Mouse (Mus musculus) c-Kit-positive CD71-positive TER-119-positive erythroid progenitor cells, embryonic 14.5 days (primary cell): Measurements from ENCODE around the gene Ciao2a.
A peak's percentile ranks its signal among the peaks of the same experiment; 100 is the strongest.

Experiments used
- DNase-seq: peaks from one replicate; pipeline ENCODE4 v3.0.0-alpha.2; 2013; ENCODE audit warnings: low spot score

Ciao2a gene

GRCm38 (mm10) chr9:66126456-66127192 lies at the start of gene Ciao2a, which contains the start of gene Snx1:
Gene Ciao2a, plus strand, starts transcription at chr9:66126611.
Gene Snx1, minus strand, starts transcription at chr9:66126587.
- DNase-seq = peak; percentile 98

GRCm38 (mm10) chr9:66078072-66078471 lies 48.3 kb upstream of the Ciao2a start:
- DNase-seq = no peak

GRCm38 (mm10) chr9:66078493-66078892 lies 47.9 kb upstream of the Ciao2a start:
- DNase-seq = no peak

GRCm38 (mm10) chr9:66080804-66081459 lies 45.5 kb upstream of the Ciao2a start:
- no peak for DNase-seq

GRCm38 (mm10) chr9:66081999-66082398 lies 44.4 kb upstream of the Ciao2a start:
- no peak for DNase-seq

DNA sequence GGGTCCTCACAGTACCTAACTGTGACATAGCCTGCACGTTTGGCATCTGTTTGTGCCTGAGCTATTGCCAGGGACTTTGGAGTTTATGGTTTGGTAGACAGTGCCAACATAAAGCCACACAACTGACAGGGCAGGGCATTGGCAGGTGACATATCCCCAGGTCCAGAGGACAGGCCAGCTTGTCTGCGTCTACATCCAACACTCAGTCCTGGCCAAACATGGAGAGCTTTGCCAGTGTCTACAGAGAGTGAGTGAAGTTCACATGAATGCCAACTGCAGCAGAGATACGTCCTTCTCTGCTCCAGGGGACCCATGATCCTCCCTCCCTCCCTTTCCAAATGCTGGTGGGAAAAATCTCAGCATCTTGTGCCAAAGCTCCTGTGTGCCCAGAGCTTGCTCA lies 42.2 kb upstream of the Ciao2a start:
- no peak for DNase-seq

DNA sequence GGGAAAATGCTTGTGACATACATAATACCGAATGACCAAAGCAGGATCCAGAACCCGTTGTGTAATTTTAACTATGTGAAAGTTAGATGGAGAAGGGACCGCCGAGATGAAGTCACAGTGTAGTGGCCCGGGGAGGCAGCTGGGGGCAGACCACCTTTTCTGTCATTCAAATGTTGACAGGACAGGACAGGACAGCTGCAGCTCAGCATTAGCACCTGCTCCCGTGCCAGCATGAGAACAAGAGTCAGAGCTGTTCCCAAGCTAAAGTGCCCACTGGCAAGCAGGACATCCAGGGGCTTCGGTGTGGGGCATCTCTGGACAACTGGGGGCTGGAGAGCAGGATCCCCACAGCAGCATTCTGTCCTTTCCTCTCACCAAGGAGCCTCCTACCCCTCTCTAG lies 39.3 kb upstream of the Ciao2a start:
- DNase-seq = no peak

DNA sequence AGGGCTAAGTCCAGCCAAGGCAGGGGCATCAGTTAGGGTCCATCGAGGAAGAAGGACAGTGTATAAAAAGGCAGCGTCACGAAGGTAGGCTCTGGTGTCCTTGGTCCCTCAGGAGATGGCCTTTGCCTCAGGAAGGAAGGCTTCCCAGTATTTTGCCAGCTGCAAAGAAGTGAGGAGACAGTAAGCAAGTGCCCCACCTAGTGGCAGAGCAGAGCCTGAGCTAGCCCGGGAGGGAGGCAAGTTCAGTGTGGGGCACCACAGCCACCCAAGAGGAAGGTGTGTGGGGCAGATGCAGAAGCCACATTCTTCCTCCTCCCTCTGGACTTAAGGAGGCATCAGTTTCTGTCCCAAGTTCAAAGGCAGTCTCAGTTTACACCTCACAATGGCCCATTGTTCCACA lies 38.0 kb upstream of the Ciao2a start:
- peak; percentile 49 for DNase-seq

GRCm38 (mm10) chr9:66090593-66091244 lies 35.7 kb upstream of the Ciao2a start:
- no peak for DNase-seq

- no peak for DNase-seq
Observed at GRCm38 (mm10) chr9:66091327-66092231, 34.8 kb upstream of the Ciao2a start.

DNA sequence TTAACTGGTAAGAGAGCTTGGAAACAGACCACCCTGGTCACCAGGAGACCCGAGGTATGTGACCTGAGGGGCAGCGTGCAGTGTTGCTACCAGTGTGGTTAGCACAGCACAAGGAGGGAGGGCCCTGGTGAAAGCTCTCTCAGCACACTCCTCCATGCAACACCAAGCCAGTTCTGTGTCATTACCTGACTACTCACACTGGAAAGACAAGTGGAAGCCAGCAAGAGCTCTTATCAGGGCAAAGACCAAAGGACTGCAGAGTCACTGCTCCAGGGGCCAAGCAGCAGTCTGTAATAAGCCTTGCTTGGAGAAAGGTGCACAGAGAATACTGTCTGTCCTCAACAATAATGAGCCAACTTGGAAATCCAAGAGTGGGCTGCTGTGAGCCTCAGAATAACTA lies 33.7 kb upstream of the Ciao2a start:
- no peak for DNase-seq

- DNase-seq = no peak
Observed at GRCm38 (mm10) chr9:66101577-66101976, 24.8 kb upstream of the Ciao2a start.

DNA sequence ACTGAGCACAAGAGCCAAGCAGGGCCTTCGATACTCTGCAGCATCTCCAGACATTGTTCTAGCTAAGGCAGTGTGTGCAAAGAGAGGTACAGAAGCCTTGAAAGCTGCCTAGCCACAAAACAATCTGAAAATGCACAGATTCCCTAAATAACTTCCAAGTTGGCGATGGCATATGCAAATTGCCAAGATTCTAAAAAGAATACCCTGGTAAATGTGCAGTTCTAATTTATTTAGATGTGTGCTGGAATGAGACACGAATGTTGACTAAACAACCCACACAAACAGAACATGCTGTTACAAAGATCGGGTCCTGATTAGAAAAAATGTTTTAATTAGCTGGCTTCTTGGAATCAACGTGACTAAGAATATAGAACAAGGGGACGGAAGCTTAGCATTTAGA lies 23.7 kb upstream of the Ciao2a start:
- no peak for DNase-seq

GRCm38 (mm10) chr9:66104601-66105000 lies 21.8 kb upstream of the Ciao2a start:
- no peak for DNase-seq

DNA sequence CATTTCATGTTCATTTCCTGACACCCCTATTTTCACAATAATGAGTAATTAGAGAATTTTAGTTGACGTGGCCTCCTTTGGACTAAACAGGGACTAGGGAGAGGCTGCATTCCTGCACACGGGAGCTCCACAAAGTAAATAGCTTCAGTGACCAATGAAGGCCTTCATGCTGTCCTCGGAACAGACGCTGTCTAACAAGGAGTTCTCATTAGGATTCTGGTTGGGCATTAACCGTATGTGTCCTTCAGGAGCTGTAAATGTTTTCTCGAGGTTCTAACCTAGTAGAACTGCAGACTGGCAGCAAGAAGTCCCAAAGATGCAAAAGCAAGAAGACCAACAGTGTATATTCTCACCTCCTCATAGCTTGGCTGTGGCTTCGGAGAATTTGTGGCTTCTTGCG lies 21.2 kb upstream of the Ciao2a start:
- no peak for DNase-seq

DNA sequence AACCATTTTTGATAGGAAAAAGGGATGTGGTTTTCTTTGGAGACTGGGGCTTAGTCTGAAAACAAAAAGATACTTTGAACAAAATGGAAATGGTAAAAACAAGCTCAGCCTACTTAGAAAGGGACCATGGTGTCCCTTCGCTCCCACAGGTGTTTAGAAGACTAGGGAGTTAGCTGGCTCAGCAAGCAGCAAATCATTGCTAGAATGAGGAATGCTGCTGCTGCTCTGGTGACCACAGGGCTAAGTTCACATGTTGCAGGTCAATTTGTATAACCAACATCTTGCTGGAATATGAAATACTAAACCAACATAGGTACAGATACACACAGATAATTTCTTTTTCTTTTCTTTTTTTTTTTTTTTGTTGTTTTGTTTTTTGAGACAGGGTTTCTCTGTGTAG lies 16.8 kb upstream of the Ciao2a start:
- no peak for DNase-seq

- DNase-seq = no peak
Observed at GRCm38 (mm10) chr9:66110126-66110525, 16.3 kb upstream of the Ciao2a start.

- no peak for DNase-seq
Observed at GRCm38 (mm10) chr9:66110611-66111379, 15.6 kb upstream of the Ciao2a start.

- DNase-seq = no peak
Observed at GRCm38 (mm10) chr9:66114341-66114740, 12.1 kb upstream of the Ciao2a start.

DNA sequence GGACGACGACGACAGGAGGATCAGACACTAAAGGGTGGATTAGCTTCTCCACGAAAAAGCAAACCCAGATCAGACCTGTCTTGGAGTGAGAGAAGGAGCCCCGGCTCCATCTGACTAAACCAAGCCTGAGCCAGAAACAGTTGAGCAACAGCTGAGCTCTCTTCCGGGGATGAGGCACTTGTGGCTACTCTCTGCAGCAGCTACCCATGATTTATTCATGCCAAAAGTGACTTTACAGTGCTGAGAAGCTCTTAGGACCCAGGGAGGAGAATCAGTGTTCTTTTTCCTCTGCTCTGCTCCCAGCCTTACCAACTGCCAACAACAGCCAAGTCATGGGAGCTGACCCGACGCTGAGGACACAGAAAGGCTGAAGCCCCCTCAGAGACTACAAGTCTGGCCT lies 9.5 kb upstream of the Ciao2a start:
- DNase-seq = no peak

DNA sequence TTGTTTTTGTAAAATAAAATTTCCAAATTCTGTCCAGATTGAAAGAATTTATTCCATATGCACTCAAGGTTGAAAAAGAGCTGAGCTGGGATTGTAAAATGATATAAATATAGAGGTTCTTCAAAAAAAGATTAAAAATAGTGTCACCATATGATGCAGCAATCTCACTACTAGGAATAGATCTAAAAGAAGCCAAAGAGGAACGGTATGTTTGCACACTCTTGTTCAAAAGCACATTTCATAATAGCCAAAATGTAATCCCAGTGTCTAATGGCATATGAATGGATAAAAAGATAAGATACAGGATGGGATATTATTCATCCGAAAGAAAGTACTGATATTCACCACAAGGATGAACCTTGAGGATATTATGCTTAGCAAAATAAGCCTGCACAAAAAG lies 6.9 kb upstream of the Ciao2a start:
- no peak for DNase-seq
